Mouse (Mus musculus): Measurements from ENCODE around the gene Iqgap2.

Gene Iqgap2

GRCm38 (mm10) chr13:95780038-95780437 lies 111.7 kb downstream of the Iqgap2 start:
- DNase-seq (ENCODE audit: extremely low read depth, low read depth, low spot score), result no peak

- DNase-seq (ENCODE audit: extremely low read depth, low read depth, low spot score), result no peak
These were observed 112.5 kb downstream of the Iqgap2 start for GRCm38 (mm10) chr13:95779261-95779660.

- DNase-seq (ENCODE audit: extremely low read depth, low read depth, low spot score), result peak; percentile 13
These were observed 113.0 kb downstream of the Iqgap2 start for GRCm38 (mm10) chr13:95778761-95779161.

- DNase-seq (ENCODE audit: extremely low read depth, low read depth, low spot score), result peak; percentile 23
These were observed 113.9 kb downstream of the Iqgap2 start for GRCm38 (mm10) chr13:95777651-95778391.

GRCm38 (mm10) chr13:95777237-95777636 lies 114.5 kb downstream of the Iqgap2 start:
- no peak for DNase-seq (ENCODE audit: extremely low read depth, low read depth, low spot score)

- DNase-seq (ENCODE audit: extremely low read depth, low read depth, low spot score), result no peak
These were observed 116.6 kb downstream of the Iqgap2 start for GRCm38 (mm10) chr13:95774966-95775696.

- DNase-seq (ENCODE audit: extremely low read depth, low read depth, low spot score), result no peak
These were observed 126.7 kb downstream of the Iqgap2 start for GRCm38 (mm10) chr13:95765017-95765416.

- no peak for DNase-seq (ENCODE audit: extremely low read depth, low read depth, low spot score)
These were observed 127.7 kb downstream of the Iqgap2 start for GRCm38 (mm10) chr13:95763876-95764517.

- no peak for DNase-seq (ENCODE audit: extremely low read depth, low read depth, low spot score)
These were observed 131.9 kb downstream of the Iqgap2 start for GRCm38 (mm10) chr13:95759810-95760209.

- DNase-seq (ENCODE audit: extremely low read depth, low read depth, low spot score), result no peak
These were observed 137.4 kb downstream of the Iqgap2 start for GRCm38 (mm10) chr13:95754285-95754684.

- no peak for DNase-seq (ENCODE audit: extremely low read depth, low read depth, low spot score)
These were observed 139.3 kb downstream of the Iqgap2 start for GRCm38 (mm10) chr13:95752386-95752785.

GRCm38 (mm10) chr13:95747541-95747940 lies 144.2 kb downstream of the Iqgap2 start:
- DNase-seq (ENCODE audit: extremely low read depth, low read depth, low spot score), result no peak

GRCm38 (mm10) chr13:95747101-95747500 lies 144.6 kb downstream of the Iqgap2 start:
- no peak for DNase-seq (ENCODE audit: extremely low read depth, low read depth, low spot score)

GRCm38 (mm10) chr13:95746509-95746908 lies 145.2 kb downstream of the Iqgap2 start:
- no peak for DNase-seq (ENCODE audit: extremely low read depth, low read depth, low spot score)

GRCm38 (mm10) chr13:95745451-95745850 lies 146.3 kb downstream of the Iqgap2 start:
- DNase-seq (ENCODE audit: extremely low read depth, low read depth, low spot score), result no peak

GRCm38 (mm10) chr13:95742881-95743466 lies 148.7 kb downstream of the Iqgap2 start:
- no peak for DNase-seq (ENCODE audit: extremely low read depth, low read depth, low spot score)

- DNase-seq (ENCODE audit: extremely low read depth, low read depth, low spot score), result no peak
These were observed 149.7 kb downstream of the Iqgap2 start for GRCm38 (mm10) chr13:95741813-95742689.

- DNase-seq (ENCODE audit: extremely low read depth, low read depth, low spot score), result no peak
These were observed 152.1 kb downstream of the Iqgap2 start for GRCm38 (mm10) chr13:95739651-95740050.

- no peak for DNase-seq (ENCODE audit: extremely low read depth, low read depth, low spot score)
These were observed 161.2 kb downstream of the Iqgap2 start for GRCm38 (mm10) chr13:95730491-95730890.
